Mouse (Mus musculus): ENCODE measurements at regions not wholly inside any gene's neighbourhood (a gene's known extent, or its start where the extent isn't known, plus 50 kb on each side); places are given as distances from the start of the nearest gene placed in this dataset.

DNA sequence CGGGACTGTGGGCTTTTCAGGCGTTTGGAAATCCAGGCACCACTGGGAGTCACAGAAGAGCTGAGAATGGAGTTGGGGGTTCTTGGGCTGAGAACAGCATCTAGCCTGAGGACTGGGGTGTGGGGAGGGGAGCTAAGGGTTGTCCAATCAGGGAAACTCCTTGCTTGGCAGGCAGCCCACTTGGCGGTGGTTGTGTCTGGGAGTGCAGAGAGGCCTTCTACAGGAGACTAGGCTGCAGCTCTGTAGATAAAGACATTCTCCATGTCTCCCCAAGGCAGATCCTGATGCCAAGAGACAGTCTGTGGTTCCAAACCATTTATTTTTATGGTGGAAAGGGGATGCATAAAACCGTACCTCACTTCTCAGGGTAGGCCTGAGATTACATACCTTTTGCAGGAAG, 774.6 kb downstream of the Brinp1 start:
- no peak for ATAC-seq (ENCODE audit: extremely low read depth, insufficient number of reproducible peaks, low FRiP score, low TSS enrichment)
- H3K4me2 ChIP-seq, result no peak overlapping the region
- no peaks in the 10 kb centered on the region for H3K27me3 ChIP-seq (replicated peaks)
- no peaks in the 10 kb centered on the region for H3K4me1 ChIP-seq
- H3K4me3 ChIP-seq, result no peak overlapping the region
- H3K27ac ChIP-seq (replicated peaks), result no peak overlapping the region
- 65% methylated on average over 4 of the region's 4 CpGs for WGBS
- H3K36me3 ChIP-seq, result no peaks in the 10 kb centered on the region
- H3K9ac ChIP-seq, result no peak overlapping the region
- H3K9me3 ChIP-seq, result no peaks in the 10 kb centered on the region

DNA sequence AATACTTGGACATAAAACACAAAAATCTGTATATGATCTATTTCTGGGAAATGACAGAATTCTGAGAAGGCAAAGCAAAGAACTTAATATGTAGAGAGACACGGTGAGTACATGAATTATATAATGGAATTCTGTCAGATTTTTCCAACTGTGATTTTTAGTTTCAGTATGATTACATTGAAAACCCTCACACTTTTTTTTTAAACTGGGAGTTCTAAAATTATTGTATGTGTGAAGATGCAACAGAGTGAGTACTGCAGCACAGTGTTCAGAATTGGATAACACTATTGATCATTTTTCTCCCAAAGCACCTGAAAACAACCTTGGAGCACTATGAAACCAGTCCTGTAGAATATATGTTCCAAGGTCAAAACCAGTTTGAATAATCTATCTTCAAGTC, 797.7 kb downstream of the Brinp1 start:
- no peaks in the 10 kb centered on the region for H3K9me3 ChIP-seq
- H3K4me2 ChIP-seq, result no peak overlapping the region
- no peaks in the 10 kb centered on the region for H3K36me3 ChIP-seq
- no peaks in the 10 kb centered on the region for H3K4me1 ChIP-seq
- H3K27me3 ChIP-seq (replicated peaks), result no peaks in the 10 kb centered on the region
- H3K9ac ChIP-seq, result no peak overlapping the region
- H3K4me3 ChIP-seq, result no peak overlapping the region
- H3K27ac ChIP-seq (replicated peaks), result no peak overlapping the region
- 77% methylated on average over 1 of the region's 1 CpGs for WGBS
- no peak for ATAC-seq (ENCODE audit: extremely low read depth, insufficient number of reproducible peaks, low FRiP score, low TSS enrichment)

DNA sequence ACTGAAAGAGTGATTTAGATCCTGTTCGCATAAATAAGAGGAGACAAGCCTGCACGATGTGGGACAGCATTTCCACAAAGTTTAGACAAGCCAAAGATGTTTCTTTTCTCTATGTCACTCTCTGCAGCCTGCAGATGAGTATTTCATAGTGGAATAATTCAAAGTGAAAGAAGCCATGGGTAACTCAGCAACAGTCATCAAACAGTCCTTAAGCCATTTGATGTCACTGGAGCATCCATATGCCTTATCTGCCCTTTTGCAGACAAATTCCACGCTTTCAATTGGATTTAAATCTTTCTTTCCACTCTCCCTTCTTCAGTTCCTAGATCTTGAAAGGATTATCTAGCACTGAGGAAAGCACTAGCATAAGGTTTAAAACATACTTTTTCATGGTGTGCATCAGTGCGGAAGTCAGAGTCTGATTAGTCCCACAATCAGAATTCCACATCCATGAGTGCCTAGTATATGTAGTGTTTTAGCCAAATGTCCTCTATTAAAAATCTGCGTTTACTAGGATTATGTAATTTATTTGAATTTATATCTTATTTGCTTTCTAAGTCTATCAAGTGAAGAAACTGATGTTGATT, 805.6 kb downstream of the Brinp1 start:
- H3K4me3 ChIP-seq, result no peak overlapping the region
- no peaks in the 10 kb centered on the region for H3K4me1 ChIP-seq
- WGBS, result 78% methylated on average over 5 of the region's 5 CpGs
- H3K9me3 ChIP-seq, result no peaks in the 10 kb centered on the region
- no peak overlapping the region for H3K9ac ChIP-seq
- no peak for ATAC-seq (ENCODE audit: extremely low read depth, insufficient number of reproducible peaks, low FRiP score, low TSS enrichment)
- no peak overlapping the region for H3K27ac ChIP-seq (replicated peaks)
- H3K4me2 ChIP-seq, result no peak overlapping the region
- no peaks in the 10 kb centered on the region for H3K36me3 ChIP-seq
- no peaks in the 10 kb centered on the region for H3K27me3 ChIP-seq (replicated peaks)

DNA sequence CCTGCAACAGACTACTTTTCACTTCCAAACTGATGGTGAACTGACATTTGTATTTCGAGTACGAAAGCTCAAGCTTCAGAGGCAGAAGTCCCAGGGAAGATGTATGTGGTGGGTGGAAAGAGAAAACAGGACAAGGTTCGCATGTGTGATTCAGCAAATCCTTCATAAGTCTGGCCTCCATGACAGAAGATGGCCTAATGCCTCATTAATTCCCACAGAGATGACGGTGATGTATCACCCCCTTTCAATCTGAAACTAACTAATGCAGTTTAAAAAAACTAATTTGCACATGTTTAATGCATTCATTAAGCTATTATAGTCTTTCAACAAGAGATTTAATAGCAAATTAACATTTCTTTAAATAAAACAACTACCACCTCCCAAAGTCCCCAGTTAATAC, 826.1 kb downstream of the Brinp1 start:
- H3K4me2 ChIP-seq, result no peak overlapping the region
- no peak overlapping the region for H3K4me3 ChIP-seq
- H3K27me3 ChIP-seq (replicated peaks), result no peaks in the 10 kb centered on the region
- H3K27ac ChIP-seq (replicated peaks), result no peak overlapping the region
- no peaks in the 10 kb centered on the region for H3K36me3 ChIP-seq
- H3K9me3 ChIP-seq, result no peaks in the 10 kb centered on the region
- no peak for ATAC-seq (ENCODE audit: extremely low read depth, insufficient number of reproducible peaks, low FRiP score, low TSS enrichment)
- WGBS, result 54% methylated on average over 4 of the region's 4 CpGs
- H3K9ac ChIP-seq, result no peak overlapping the region
- no peaks in the 10 kb centered on the region for H3K4me1 ChIP-seq

DNA sequence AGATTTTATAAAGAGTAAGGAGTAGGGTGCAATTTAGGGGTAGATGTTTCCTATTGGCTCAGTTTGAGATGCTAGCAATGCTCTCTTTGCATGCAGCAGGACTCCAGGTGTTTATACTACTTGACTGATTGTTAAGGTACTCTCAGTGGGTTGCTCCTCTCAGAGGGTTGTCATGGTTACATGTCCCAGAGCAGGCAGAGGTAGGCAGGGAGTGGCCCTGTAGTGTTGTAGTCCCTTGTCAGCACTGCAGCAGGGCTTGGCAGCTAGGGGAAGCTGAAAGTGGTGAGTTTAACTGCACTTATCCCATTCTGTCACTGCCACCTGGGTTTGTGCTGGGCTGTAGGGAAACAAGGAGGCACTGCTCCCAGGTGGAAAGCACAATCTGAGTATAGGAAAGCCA, 839.7 kb downstream of the Brinp1 start:
- Histone ChIP-seq H3K36me3 (no peaks in the 10 kb centered on the region), H3K27me3 (replicated peaks) (no peaks in the 10 kb centered on the region), H3K9me3 (peaks cover 7% of the 10 kb centered on the region; the same call in 1 of the 2 replicates), H3K4me2 (no peak overlapping the region), H3K27ac (replicated peaks) (no peak overlapping the region), H3K9ac (no peak overlapping the region), H3K4me1 (no peaks in the 10 kb centered on the region), H3K4me3 (no peak overlapping the region)
- ATAC-seq (ENCODE audit: extremely low read depth, insufficient number of reproducible peaks, low FRiP score, low TSS enrichment), result no peak

DNA sequence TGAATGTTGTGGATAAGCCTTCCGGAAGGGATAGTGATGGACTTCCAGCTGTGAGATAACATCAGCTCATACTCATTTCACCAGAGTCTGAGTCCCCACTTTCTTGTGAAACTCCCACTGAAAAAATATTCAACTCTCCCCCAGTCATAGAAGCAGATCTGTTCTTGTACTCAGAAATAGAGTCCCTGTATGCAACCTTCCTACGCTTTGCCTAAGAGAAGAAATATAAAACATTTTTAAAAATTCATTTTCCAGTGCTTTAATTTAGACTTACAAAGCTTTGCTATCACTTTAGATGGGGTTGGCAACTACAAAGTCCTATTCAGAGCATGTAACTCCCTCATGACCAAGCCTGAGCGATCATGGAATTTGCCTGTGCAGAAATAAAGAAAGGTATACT, 868.9 kb downstream of the Brinp1 start:
- Histone ChIP-seq H3K9ac (no peak overlapping the region), H3K4me3 (no peak overlapping the region), H3K9me3 (no peaks in the 10 kb centered on the region), H3K27me3 (replicated peaks) (no peaks in the 10 kb centered on the region), H3K36me3 (no peaks in the 10 kb centered on the region), H3K4me2 (no peak overlapping the region), H3K27ac (replicated peaks) (no peak overlapping the region), H3K4me1 (no peaks in the 10 kb centered on the region)
- 82% methylated on average over 3 of the region's 3 CpGs for WGBS
- ATAC-seq (ENCODE audit: extremely low read depth, insufficient number of reproducible peaks, low FRiP score, low TSS enrichment), result no peak

DNA sequence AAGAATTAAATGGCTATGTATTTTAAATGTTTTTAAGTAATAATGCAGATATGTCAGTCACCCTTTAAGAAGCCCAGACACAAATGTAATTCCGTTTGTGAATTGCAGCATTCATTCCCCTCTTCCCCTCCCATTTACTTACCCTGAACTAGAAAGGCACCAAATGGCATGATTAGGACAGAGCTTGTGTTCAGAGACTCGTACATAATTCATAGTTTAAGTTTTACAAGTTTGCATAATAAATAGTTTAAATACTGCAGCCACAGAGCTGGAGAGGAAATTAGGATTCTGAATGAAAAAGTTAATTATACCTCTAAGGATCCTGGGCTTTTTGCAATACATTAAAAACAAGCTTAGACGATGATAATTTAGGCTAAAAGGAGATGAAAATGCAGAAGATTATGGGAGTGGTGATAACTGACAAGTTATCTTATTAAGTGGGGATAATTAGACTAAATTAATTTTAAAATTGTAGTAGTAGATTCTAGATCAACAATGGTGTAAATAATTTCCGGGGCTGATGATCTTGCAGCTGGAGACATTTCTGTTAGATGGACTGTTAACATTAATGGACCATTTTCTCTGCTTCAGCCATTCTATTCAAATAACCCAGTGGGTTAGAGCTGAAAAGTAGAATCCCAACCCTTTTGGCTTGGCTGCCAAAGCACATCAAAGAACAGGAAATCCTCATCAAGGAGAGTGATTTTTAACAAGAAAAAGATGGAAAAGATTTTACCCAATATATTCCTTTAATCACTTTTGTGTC, 897.2 kb downstream of the Brinp1 start:
- H3K9ac ChIP-seq, result no peak overlapping the region
- no peaks in the 10 kb centered on the region for H3K4me1 ChIP-seq
- H3K9me3 ChIP-seq, result no peaks in the 10 kb centered on the region
- WGBS, result 54% methylated on average over 4 of the region's 4 CpGs
- H3K4me2 ChIP-seq, result no peak overlapping the region
- H3K4me3 ChIP-seq, result no peak overlapping the region
- no peaks in the 10 kb centered on the region for H3K27me3 ChIP-seq (replicated peaks)
- no peak for ATAC-seq (ENCODE audit: extremely low read depth, insufficient number of reproducible peaks, low FRiP score, low TSS enrichment)
- H3K36me3 ChIP-seq, result no peaks in the 10 kb centered on the region
- no peak overlapping the region for H3K27ac ChIP-seq (replicated peaks)

DNA sequence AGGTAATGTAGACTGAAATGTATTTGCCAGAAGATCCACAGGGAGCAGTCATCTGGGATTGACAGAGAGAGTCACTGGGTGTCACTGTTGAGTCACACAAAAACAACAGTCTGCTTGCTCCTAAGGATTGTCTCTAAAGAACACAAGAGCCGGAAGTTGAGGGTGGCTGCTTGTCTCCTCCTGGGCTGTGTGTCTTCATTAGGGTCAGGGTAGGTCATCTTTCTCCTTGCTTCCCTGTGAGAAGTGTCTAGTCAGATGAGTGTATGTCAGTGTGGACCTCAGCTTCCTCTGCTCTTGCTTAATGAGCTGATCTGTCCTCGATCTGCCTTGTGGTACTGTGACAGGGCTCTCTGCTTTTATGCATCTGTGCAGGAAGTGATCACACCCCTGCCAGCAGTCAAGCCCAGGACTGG, 931.3 kb downstream of the Brinp1 start:
- H3K4me2 ChIP-seq, result peak overlapping the region; percentile 41
- no peaks in the 10 kb centered on the region for H3K27me3 ChIP-seq (replicated peaks)
- H3K36me3 ChIP-seq, result no peaks in the 10 kb centered on the region
- H3K4me3 ChIP-seq, result no peak overlapping the region
- 12% methylated on average over 2 of the region's 2 CpGs for WGBS
- no peak overlapping the region for H3K9ac ChIP-seq
- H3K4me1 ChIP-seq, result no peaks in the 10 kb centered on the region
- no peaks in the 10 kb centered on the region for H3K9me3 ChIP-seq
- no peak overlapping the region for H3K27ac ChIP-seq (replicated peaks)
- ATAC-seq (ENCODE audit: extremely low read depth, insufficient number of reproducible peaks, low FRiP score, low TSS enrichment), result no peak

DNA sequence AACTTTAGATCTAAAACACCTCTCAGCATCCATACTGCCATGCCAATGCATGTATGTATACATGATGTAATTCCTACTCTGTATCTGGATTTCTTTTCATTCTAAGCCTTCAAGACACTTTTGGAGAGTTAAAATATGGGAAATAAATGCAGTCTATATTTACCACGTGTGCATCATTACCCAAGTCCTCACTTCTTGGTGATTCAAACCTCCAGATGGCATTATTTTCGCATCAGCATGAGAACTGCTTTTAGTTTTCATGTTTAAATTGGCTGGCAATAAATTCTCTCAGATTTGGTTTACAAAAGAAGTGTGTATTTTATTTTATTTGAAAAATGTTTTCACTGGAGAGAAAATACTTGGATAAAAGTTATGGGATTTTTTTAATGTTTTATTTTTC, 942.8 kb downstream of the Brinp1 start:
- Histone ChIP-seq H3K27ac (replicated peaks) (no peak overlapping the region), H3K4me3 (no peak overlapping the region), H3K4me2 (no peak overlapping the region), H3K9me3 (no peaks in the 10 kb centered on the region), H3K9ac (no peak overlapping the region), H3K4me1 (no peaks in the 10 kb centered on the region), H3K36me3 (no peaks in the 10 kb centered on the region), H3K27me3 (replicated peaks) (no peaks in the 10 kb centered on the region)
- no peak for ATAC-seq (ENCODE audit: extremely low read depth, insufficient number of reproducible peaks, low FRiP score, low TSS enrichment)
- WGBS, result 53% methylated on average over 2 of the region's 2 CpGs

DNA sequence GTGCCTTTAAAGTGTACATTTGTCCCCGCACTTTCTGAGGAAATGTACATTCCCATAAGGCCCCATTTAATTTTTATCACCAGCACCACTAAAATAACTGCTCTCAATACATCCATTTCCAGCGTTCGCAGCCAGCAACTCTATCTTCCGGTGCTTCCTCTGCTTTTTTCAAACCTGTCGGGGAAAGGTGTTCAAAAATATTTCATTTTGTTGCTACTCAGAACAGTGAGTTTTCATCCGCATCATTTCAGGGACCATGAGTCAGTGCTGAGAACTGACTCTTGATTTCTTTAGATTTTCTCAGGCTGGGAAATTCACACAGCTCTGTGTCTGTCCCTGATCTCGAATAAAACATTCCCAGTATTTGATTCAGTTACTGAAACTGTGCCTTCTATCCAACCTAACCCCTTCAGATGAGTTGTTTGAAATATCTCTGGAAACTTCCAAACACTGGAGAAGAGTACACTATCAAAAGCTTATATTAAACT, 959.4 kb downstream of the Brinp1 start:
- Histone ChIP-seq H3K9me3 (no peaks in the 10 kb centered on the region), H3K36me3 (no peaks in the 10 kb centered on the region), H3K27me3 (replicated peaks) (no peaks in the 10 kb centered on the region), H3K4me1 (no peaks in the 10 kb centered on the region), H3K4me2 (no peak overlapping the region), H3K4me3 (no peak overlapping the region), H3K9ac (no peak overlapping the region), H3K27ac (replicated peaks) (no peak overlapping the region)
- 66% methylated on average over 7 of the region's 7 CpGs for WGBS
- ATAC-seq (ENCODE audit: extremely low read depth, insufficient number of reproducible peaks, low FRiP score, low TSS enrichment), result no peak

DNA sequence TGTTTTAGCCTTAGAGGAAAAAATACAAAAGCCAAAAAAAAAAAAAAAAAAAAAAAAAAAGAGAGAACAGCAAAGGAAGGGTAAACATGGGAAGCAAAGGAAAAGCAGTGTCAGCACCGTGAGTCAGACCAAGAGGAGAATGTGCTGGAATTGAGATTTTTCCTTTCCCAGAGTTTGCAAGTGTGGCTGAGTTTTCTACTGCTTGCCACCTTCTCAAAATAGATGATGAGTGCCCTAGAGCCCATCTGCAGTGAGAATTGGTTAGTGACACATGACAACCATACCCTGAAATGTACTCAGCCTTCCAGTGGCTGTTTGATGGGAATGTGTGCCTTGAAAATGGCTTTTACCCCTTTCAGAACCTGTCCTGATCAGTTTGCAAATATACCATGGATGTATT, 990.7 kb downstream of the Brinp1 start:
- Histone ChIP-seq H3K27ac (replicated peaks) (no peak overlapping the region), H3K9me3 (no peaks in the 10 kb centered on the region), H3K4me2 (no peak overlapping the region), H3K27me3 (replicated peaks) (no peaks in the 10 kb centered on the region), H3K4me1 (no peaks in the 10 kb centered on the region), H3K4me3 (no peak overlapping the region), H3K36me3 (no peaks in the 10 kb centered on the region), H3K9ac (no peak overlapping the region)
- ATAC-seq (ENCODE audit: extremely low read depth, insufficient number of reproducible peaks, low FRiP score, low TSS enrichment), result no peak
- WGBS, result 56% methylated on average over 1 of the region's 1 CpGs

DNA sequence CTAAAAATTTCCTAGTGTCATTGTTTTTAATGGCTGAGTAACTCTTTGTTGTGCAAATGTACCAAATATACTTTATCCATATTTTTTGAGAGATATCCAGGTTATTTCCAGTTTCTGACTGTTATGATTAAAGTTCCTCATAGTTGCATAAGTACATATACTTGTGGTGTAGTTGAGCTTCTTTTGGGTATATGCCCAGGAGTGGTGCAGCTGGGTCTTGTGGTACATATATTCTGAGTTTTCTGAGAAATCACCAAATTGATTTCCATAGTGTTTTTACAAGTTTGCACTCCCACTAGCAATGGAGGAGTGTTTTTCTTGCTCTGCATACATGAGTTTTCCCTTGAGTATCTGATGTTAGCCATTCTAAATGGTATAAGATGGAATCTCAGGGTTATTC, 1006.2 kb downstream of the Brinp1 start:
- no peaks in the 10 kb centered on the region for H3K36me3 ChIP-seq
- H3K9ac ChIP-seq, result no peak overlapping the region
- no peaks in the 10 kb centered on the region for H3K4me1 ChIP-seq
- H3K27me3 ChIP-seq (replicated peaks), result no peaks in the 10 kb centered on the region
- H3K4me3 ChIP-seq, result no peak overlapping the region
- H3K27ac ChIP-seq (replicated peaks), result no peak overlapping the region
- no peak overlapping the region for H3K4me2 ChIP-seq
- ATAC-seq (ENCODE audit: extremely low read depth, insufficient number of reproducible peaks, low FRiP score, low TSS enrichment), result no peak
- H3K9me3 ChIP-seq, result no peaks in the 10 kb centered on the region

All from heart, embryonic 13.5 days (tissue).